Mouse (Mus musculus) liver, embryonic 18 days (tissue): ENCODE data around the gene Ybey. TPM values are rescaled to one million over a fixed set of nuclear protein-coding genes. Genes with fewer than 3 reads are reported as not detected.

ENCODE experiments used
- polyA plus RNA-seq: library from polyadenylated mRNA; depleted of rRNA; stranded (reverse); fragments of >200 nt; gene quantifications from 2 replicates; pipeline ENCODE4 v1.2.3, GENCODE M21; 2012; rRNA removed

The Ybey gene
- polyA plus RNA-seq: 1.00 and 1.0 TPM in 2 replicates

DNA sequence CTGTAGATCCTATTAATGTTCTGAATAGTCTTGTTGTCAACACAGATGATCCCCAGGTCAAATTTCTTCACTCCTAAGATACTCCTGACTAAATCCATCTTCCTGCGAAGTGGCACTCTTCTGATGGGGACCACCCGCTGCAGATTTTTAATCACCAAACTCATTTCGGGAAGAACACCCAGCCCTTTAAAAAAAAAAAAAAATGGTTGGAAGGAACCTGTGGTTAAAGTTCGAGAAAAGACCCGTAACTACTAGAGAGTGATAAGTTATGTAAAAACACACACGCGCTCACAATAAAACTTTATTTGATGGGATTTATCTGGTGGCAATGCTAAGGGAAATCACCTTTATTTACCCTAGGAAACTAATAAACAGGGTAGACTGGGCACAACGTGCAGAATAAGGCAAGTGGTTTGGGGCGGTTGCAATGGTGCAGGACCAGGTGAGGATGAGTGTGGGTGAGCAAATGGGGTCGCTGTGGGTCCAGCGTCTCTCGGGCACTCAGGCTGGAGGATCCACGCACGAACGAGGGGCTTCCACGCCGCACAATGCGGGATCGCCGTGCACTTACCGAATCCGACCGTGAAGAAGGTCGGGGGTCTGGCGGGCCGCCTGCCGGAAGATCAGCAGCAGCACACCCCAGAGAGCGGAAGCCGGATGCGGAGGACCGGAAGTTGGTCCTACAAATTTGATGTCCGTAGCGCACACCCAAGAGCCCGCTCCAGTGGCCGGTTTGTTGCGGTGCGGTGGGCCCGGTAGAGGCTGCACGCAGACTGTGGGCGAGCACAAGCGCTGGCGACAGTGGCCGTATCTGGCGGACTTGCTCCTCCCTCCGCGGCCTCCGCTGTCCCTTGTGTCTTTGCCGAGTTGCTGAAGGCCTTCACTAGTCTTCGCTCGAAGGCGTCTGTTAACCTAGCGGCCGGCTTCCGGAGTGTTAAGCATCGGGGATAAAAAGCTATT, at the start of gene Ybey, which contains the start of gene Mcm3ap:
TSS of gene Ybey (minus strand) at position 912 of the 960 bp plus-strand sequence.
TSS of gene Mcm3ap (plus strand) at position 725 of the 960 bp plus-strand sequence.

GRCm38 (mm10) chr10:76448851-76449250, 20.1 kb downstream of the Ybey start, which contains the start of gene 2610028H24Rik:
Gene 2610028H24Rik, plus strand, starts transcription at chr10:76449081.

GRCm38 (mm10) chr10:76442178-76443088, 26.5 kb downstream of the Ybey start, which contains the start of gene Pcnt:
Gene Pcnt, minus strand, starts transcription at chr10:76442786.

DNA sequence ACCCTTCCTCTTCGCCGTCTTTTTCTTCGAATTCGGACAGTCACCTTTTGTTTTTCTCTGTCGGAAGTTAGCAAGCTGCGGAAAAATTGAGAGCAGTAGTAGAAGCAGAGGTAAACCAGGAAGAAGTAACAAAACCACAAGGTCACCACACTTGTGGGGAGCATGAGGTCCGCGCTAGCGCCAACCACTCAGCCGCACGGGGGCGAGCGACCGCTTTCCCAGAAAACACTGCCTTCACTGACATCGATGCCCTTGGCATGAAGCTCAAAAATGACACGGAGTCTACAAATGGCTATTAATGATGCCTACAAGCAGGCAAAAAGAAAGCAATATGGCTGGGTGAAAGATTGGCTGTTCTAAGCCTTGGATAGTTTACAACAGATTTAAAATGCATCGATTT, 28.6 kb downstream of the Ybey start, which contains the start of gene AC141477.1:
TSS of gene AC141477.1 (minus strand) at position 164 of the 400 bp plus-strand sequence.

Other genes starting within 250 kb of the Ybey start
- gene Prmt2, start 231.2 kb downstream of the Ybey start, polyA plus RNA-seq: 3.7 and 4.1 TPM in 2 replicates
- 0.31 and 0.58 TPM in 2 replicates for gene S100b, start 215.3 kb downstream of the Ybey start, polyA plus RNA-seq
- 2.3 and 2.4 TPM in 2 replicates for gene Dip2a, start 123.8 kb downstream of the Ybey start, polyA plus RNA-seq
- not detected in 2 replicates for gene AC141477.1, start 28.7 kb downstream of the Ybey start, polyA plus RNA-seq
- 9.6 and 11.9 TPM in 2 replicates for gene Pcnt, start 26.3 kb downstream of the Ybey start, polyA plus RNA-seq
- gene 2610028H24Rik, start 20.0 kb downstream of the Ybey start, polyA plus RNA-seq: not detected in 2 replicates
- gene Mcm3ap, start 187 bp downstream of the Ybey start, polyA plus RNA-seq: 10.4 and 11.8 TPM in 2 replicates
- gene Lss, start 62.5 kb upstream of the Ybey start, polyA plus RNA-seq: 76.3 and 92.5 TPM in 2 replicates
- 0.10 and 0.14 TPM in 2 replicates for gene Spatc1l, start 93.2 kb upstream of the Ybey start, polyA plus RNA-seq
- gene Ftcd, start 106.5 kb upstream of the Ybey start, polyA plus RNA-seq: 127 and 138 TPM in 2 replicates
- 6.8 and 9.4 TPM in 2 replicates for gene Col6a2, start 154.5 kb upstream of the Ybey start, polyA plus RNA-seq